Mouse (Mus musculus): ENCODE data around the gene Gde1. TPM values are rescaled to one million over a fixed set of nuclear protein-coding genes. Genes with fewer than 3 reads are reported as not detected.

Gene Gde1
- polyA plus RNA-seq, 1 experiment from 2014 or later, result 148 TPM

- Histone ChIP-seq H3K9me3 (replicated peaks; ENCODE audit: low read length) (no peaks in the 10 kb centered on the region), H3K4me2 (ENCODE audit: low read length) (no peak overlapping the region), H3K4me1 (replicated peaks; ENCODE audit: insufficient read depth, low read length) (peaks cover 3% of the 10 kb centered on the region; the same call in 1 of the 2 replicates), H3K27ac (no peak overlapping the region), H3K36me3 (ENCODE audit: insufficient read depth, low read length) (no peaks in the 10 kb centered on the region), H3K27me3 (ENCODE audit: insufficient read depth, low read length) (no peaks in the 10 kb centered on the region), H3K9ac (ENCODE audit: low read depth, low read length) (no peak overlapping the region), H3K4me3 (replicated peaks; ENCODE audit: low read depth, low read length) (no peak overlapping the region)
- 65% methylated on average over 4 of the region's 4 CpGs for WGBS
- ATAC-seq (replicated peaks; ENCODE audit: low FRiP score, low read depth) (no peak), DNase-seq (ENCODE audit: low spot score) (no peak)
- no peak for TF ChIP-seq CTCF (IDR thresholded peaks at IDR 0.05; ENCODE audit: low read depth)
These were observed 2.4 kb upstream of the Gde1 start for GRCm38 (mm10) chr7:118708002-118708401.

GRCm38 (mm10) chr7:118707216-118707615 is 1.6 kb upstream of the Gde1 start:
- TF ChIP-seq CTCF (IDR thresholded peaks at IDR 0.05; ENCODE audit: low read depth), result no peak
- ATAC-seq (replicated peaks; ENCODE audit: low FRiP score, low read depth), result no peak
- 74% methylated on average over 2 of the region's 2 CpGs for WGBS
- H3K4me2 ChIP-seq (ENCODE audit: low read length), result no peak overlapping the region
- no peak overlapping the region for H3K9ac ChIP-seq (ENCODE audit: low read depth, low read length)
- H3K27me3 ChIP-seq (ENCODE audit: insufficient read depth, low read length), result no peaks in the 10 kb centered on the region
- no peaks in the 10 kb centered on the region for H3K9me3 ChIP-seq (replicated peaks; ENCODE audit: low read length)
- H3K36me3 ChIP-seq (ENCODE audit: insufficient read depth, low read length), result no peaks in the 10 kb centered on the region
- H3K4me3 ChIP-seq (replicated peaks; ENCODE audit: low read depth, low read length), result no peak overlapping the region
- no peak overlapping the region for H3K27ac ChIP-seq
- no peak for DNase-seq (ENCODE audit: low spot score)
- peaks cover 3% of the 10 kb centered on the region; the same call in 1 of the 2 replicates for H3K4me1 ChIP-seq (replicated peaks; ENCODE audit: insufficient read depth, low read length)

GRCm38 (mm10) chr7:118706488-118706887 is 910 bp upstream of the Gde1 start:
- Histone ChIP-seq H3K4me1 (replicated peaks; ENCODE audit: insufficient read depth, low read length) (peaks cover 3% of the 10 kb centered on the region; the same call in 1 of the 2 replicates), H3K27ac (peak overlapping the region; percentile 88; the same call in 1 of the 2 replicates), H3K9ac (ENCODE audit: low read depth, low read length) (no peak overlapping the region), H3K36me3 (ENCODE audit: insufficient read depth, low read length) (no peaks in the 10 kb centered on the region), H3K4me2 (ENCODE audit: low read length) (no peak overlapping the region), H3K4me3 (replicated peaks; ENCODE audit: low read depth, low read length) (no peak overlapping the region), H3K9me3 (replicated peaks; ENCODE audit: low read length) (no peaks in the 10 kb centered on the region), H3K27me3 (ENCODE audit: insufficient read depth, low read length) (no peaks in the 10 kb centered on the region)
- no peak for TF ChIP-seq CTCF (IDR thresholded peaks at IDR 0.05; ENCODE audit: low read depth)
- no peak for ATAC-seq (replicated peaks; ENCODE audit: low FRiP score, low read depth)
- 90% methylated on average over 5 of the region's 5 CpGs for WGBS
- no peak for DNase-seq (ENCODE audit: low spot score)

- no peak for DNase-seq (ENCODE audit: low spot score)
- no peak overlapping the region for H3K9ac ChIP-seq (ENCODE audit: low read depth, low read length)
- H3K27ac ChIP-seq, result peak overlapping the region; percentile 88
These were observed 473 bp upstream of the Gde1 start for GRCm38 (mm10) chr7:118706051-118706450.

GRCm38 (mm10) chr7:118704001-118704850 is 1.4 kb downstream of the Gde1 start:
- peak overlapping the region; percentile 88; the same call in 1 of the 2 replicates for H3K27ac ChIP-seq
- H3K4me2 ChIP-seq (ENCODE audit: low read length), result peak overlapping the region; percentile 82
- no peaks in the 10 kb centered on the region for H3K36me3 ChIP-seq (ENCODE audit: insufficient read depth, low read length)
- ATAC-seq (replicated peaks; ENCODE audit: low FRiP score, low read depth) (no peak), DNase-seq (ENCODE audit: low spot score) (peak; percentile 38)
- WGBS, result 63% methylated on average over 9 of the region's 9 CpGs
- H3K27me3 ChIP-seq (ENCODE audit: insufficient read depth, low read length), result no peaks in the 10 kb centered on the region
- H3K4me1 ChIP-seq (replicated peaks; ENCODE audit: insufficient read depth, low read length), result peaks cover 3% of the 10 kb centered on the region; the same call in 1 of the 2 replicates
- H3K4me3 ChIP-seq (replicated peaks; ENCODE audit: low read depth, low read length), result peak overlapping the region; percentile 61; the same call in 1 of the 2 replicates
- no peaks in the 10 kb centered on the region for H3K9me3 ChIP-seq (replicated peaks; ENCODE audit: low read length)
- TF ChIP-seq CTCF (IDR thresholded peaks at IDR 0.05; ENCODE audit: low read depth), result no peak
- 0 out of 2 replicates have a peak overlapping the region, but pooled peaks have one; percentile 18 for H3K9ac ChIP-seq (ENCODE audit: low read depth, low read length)

More at GRCm38 (mm10) chr7:118706051-118706450, 473 bp upstream of the Gde1 start:
- H3K4me3 ChIP-seq (replicated peaks; ENCODE audit: low read depth, low read length), result 0 out of 2 replicates have a peak overlapping the region, but pooled peaks have one; percentile 61
- ATAC-seq (replicated peaks; ENCODE audit: low FRiP score, low read depth), result peak; percentile 6; the same call in 1 of the 2 replicates
- H3K4me2 ChIP-seq (ENCODE audit: low read length), result peak overlapping the region; percentile 82
- no peaks in the 10 kb centered on the region for H3K36me3 ChIP-seq (ENCODE audit: insufficient read depth, low read length)
- no peaks in the 10 kb centered on the region for H3K9me3 ChIP-seq (replicated peaks; ENCODE audit: low read length)
- no peaks in the 10 kb centered on the region for H3K27me3 ChIP-seq (ENCODE audit: insufficient read depth, low read length)
- no peak for TF ChIP-seq CTCF (IDR thresholded peaks at IDR 0.05; ENCODE audit: low read depth)
- H3K4me1 ChIP-seq (replicated peaks; ENCODE audit: insufficient read depth, low read length), result peaks cover 3% of the 10 kb centered on the region; the same call in 1 of the 2 replicates
- WGBS, result 19% methylated on average over 6 of the region's 6 CpGs

- TF ChIP-seq CTCF (IDR thresholded peaks at IDR 0.05; ENCODE audit: low read depth), result no peak
- no peak overlapping the region for H3K27ac ChIP-seq
- no peak overlapping the region for H3K9ac ChIP-seq (ENCODE audit: low read depth, low read length)
- no peak for ATAC-seq (replicated peaks; ENCODE audit: low FRiP score, low read depth)
- 0 out of 2 replicates have a peak, but pooled peaks cover 4% of the 10 kb centered on the region for H3K36me3 ChIP-seq (ENCODE audit: insufficient read depth, low read length)
- no peaks in the 10 kb centered on the region for H3K9me3 ChIP-seq (replicated peaks; ENCODE audit: low read length)
- no peak for DNase-seq (ENCODE audit: low spot score)
- no peaks in the 10 kb centered on the region for H3K27me3 ChIP-seq (ENCODE audit: insufficient read depth, low read length)
- H3K4me1 ChIP-seq (replicated peaks; ENCODE audit: insufficient read depth, low read length), result peaks cover 3% of the 10 kb centered on the region; the same call in 1 of the 2 replicates
- no peak overlapping the region for H3K4me2 ChIP-seq (ENCODE audit: low read length)
- no peak overlapping the region for H3K4me3 ChIP-seq (replicated peaks; ENCODE audit: low read depth, low read length)
- 78% methylated on average over 15 of the region's 15 CpGs for WGBS
These were observed 2.4 kb downstream of the Gde1 start for GRCm38 (mm10) chr7:118703144-118703561.

Measured in kidney, postnatal 0 days (tissue).